Mouse (Mus musculus): ENCODE data around the gene Mogat2. TPM values are rescaled to one million over a fixed set of nuclear protein-coding genes. Genes with fewer than 3 reads are reported as not detected.
A peak's percentile ranks its signal among the peaks of the same experiment; 100 is the strongest.

Mogat2 gene
- polyA plus RNA-seq, 1 experiment from 2014 or later, result 1.1 TPM

DNA sequence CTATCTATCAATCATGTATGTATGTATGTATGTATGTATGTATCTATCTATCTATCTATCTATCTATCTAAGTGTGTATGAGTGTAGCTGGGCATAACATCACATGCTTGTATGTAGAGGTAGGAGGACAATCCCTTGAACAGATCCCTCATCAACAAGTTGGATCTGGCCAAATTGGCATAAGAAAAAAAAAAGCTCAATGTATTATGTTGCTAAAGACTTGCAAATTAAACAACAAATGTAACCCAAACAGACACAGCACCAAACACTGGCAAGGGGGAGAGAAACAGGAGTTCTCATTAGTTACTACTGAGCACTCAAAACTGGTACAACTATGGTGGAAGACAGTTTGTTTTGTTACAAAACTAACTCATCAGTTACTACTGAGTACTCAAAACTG, 26.2 kb upstream of the Mogat2 start:
- ATAC-seq (ENCODE audit: low FRiP score), result no peak
- Histone ChIP-seq H3K4me2 (no peak overlapping the region), H3K9me3 (replicated peaks) (no peaks in the 10 kb centered on the region), H3K4me3 (replicated peaks) (no peak overlapping the region), H3K4me1 (peaks cover 17% of the 10 kb centered on the region), H3K27me3 (replicated peaks) (no peaks in the 10 kb centered on the region; the same call in 1 of the 2 replicates), H3K36me3 (no peaks in the 10 kb centered on the region), H3K9ac (replicated peaks) (no peak overlapping the region), H3K27ac (replicated peaks) (no peak overlapping the region)

DNA sequence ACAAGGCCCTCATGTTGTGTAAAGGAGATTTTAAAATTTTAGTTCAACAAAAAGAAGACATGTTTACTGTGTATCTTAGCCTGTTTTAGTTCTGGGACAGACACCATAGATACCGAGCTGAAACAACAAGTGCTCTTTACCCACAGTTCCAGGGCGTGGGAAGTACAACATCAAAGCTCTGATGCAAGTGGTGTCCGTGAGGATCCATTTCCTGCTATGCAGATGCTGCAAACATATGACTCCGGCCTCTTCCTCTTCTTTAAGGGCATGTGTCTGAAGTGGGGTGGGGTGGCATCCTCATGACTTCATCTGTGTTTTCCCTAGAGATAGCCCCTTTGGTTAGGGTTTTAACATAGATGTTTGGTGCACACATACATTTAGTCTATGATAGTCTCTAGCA, 25.1 kb upstream of the Mogat2 start:
- Histone ChIP-seq H3K36me3 (no peaks in the 10 kb centered on the region), H3K9me3 (replicated peaks) (no peaks in the 10 kb centered on the region), H3K27me3 (replicated peaks) (no peaks in the 10 kb centered on the region; the same call in 1 of the 2 replicates), H3K27ac (replicated peaks) (no peak overlapping the region), H3K4me1 (peaks cover 9% of the 10 kb centered on the region), H3K4me2 (no peak overlapping the region), H3K9ac (replicated peaks) (no peak overlapping the region), H3K4me3 (replicated peaks) (no peak overlapping the region)
- ATAC-seq (ENCODE audit: low FRiP score), result no peak
- 70% methylated on average over 4 of the region's 4 CpGs for WGBS

DNA sequence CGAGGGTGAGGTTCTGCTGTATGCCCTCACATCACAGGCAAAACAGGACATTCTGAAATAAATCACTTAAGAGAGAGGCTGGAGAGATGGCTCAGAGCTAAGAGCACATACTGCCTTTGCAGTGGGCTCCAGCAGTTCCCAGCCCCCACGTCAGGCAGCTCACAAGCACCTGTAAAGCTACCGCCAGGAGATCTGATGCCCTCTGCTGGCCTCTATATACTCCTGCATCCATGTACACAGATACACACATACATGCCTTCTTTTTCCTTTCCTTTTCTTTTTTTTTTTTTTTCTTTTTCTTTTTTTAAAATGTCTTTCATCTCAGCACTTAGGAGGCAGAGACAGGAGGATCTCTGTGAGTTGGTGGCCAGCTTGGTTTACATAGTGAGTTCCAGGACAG, 23.5 kb upstream of the Mogat2 start:
- Histone ChIP-seq H3K4me2 (no peak overlapping the region), H3K27ac (replicated peaks) (no peak overlapping the region), H3K27me3 (replicated peaks) (no peaks in the 10 kb centered on the region; the same call in 1 of the 2 replicates), H3K4me1 (peaks cover 6% of the 10 kb centered on the region), H3K4me3 (replicated peaks) (no peak overlapping the region), H3K36me3 (no peaks in the 10 kb centered on the region), H3K9me3 (replicated peaks) (no peaks in the 10 kb centered on the region), H3K9ac (replicated peaks) (no peak overlapping the region)
- no peak for ATAC-seq (ENCODE audit: low FRiP score)
- 51% methylated on average over 3 of the region's 3 CpGs for WGBS

DNA sequence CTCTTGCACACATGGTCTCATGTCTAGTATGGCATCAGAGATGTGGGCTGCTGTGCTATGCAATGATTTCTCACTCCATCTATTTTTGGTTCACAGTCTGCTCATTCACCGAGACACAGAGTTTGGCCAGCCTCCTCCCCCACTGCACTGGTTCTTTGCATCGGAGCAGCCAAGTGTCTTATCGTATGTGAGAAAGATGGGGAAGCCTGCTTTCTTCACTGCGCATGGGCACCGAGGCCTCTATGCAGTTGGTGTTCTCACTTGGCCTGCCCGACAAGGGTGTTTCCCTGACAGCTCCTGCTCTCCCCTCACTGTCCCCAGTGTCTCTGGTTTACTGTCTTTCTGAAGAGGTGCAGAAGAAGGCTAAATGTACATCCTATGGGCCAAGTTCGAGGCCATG, 16.6 kb upstream of the Mogat2 start:
- Histone ChIP-seq H3K27me3 (replicated peaks) (0 out of 2 replicates have a peak, but pooled peaks cover 3% of the 10 kb centered on the region), H3K27ac (replicated peaks) (no peak overlapping the region), H3K36me3 (no peaks in the 10 kb centered on the region), H3K4me2 (no peak overlapping the region), H3K4me3 (replicated peaks) (no peak overlapping the region), H3K9me3 (replicated peaks) (no peaks in the 10 kb centered on the region), H3K4me1 (no peaks in the 10 kb centered on the region), H3K9ac (replicated peaks) (no peak overlapping the region)
- ATAC-seq (ENCODE audit: low FRiP score), result no peak
- WGBS, result 90% methylated on average over 7 of the region's 7 CpGs

DNA sequence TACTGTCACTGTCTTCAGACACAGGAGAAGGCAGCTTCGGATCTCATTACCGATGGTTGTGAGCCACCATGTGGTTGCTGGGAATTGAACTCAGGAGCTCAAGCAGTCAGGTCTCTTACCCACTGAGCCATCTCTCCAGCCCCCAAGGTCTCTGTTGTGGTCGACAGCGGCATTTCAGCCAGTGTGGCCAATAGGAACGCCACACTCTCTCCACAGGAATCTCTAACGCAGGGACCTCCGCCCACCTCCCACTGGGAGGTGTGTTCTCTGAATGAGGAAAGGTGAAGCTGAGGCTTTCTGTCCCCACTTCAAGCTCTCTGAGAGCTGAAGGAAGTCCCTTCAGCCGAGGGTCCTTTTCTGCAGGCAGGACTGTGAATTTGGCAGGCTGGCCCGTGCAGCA, 12.0 kb upstream of the Mogat2 start:
- H3K27ac ChIP-seq (replicated peaks), result no peak overlapping the region
- no peaks in the 10 kb centered on the region for H3K36me3 ChIP-seq
- peaks cover 9% of the 10 kb centered on the region for H3K4me1 ChIP-seq
- H3K4me2 ChIP-seq, result no peak overlapping the region
- H3K4me3 ChIP-seq (replicated peaks), result no peak overlapping the region
- H3K9me3 ChIP-seq (replicated peaks), result no peaks in the 10 kb centered on the region
- WGBS, result 47% methylated on average over 9 of the region's 9 CpGs
- H3K27me3 ChIP-seq (replicated peaks), result peaks cover 12% of the 10 kb centered on the region
- ATAC-seq (ENCODE audit: low FRiP score), result no peak
- H3K9ac ChIP-seq (replicated peaks), result no peak overlapping the region

DNA sequence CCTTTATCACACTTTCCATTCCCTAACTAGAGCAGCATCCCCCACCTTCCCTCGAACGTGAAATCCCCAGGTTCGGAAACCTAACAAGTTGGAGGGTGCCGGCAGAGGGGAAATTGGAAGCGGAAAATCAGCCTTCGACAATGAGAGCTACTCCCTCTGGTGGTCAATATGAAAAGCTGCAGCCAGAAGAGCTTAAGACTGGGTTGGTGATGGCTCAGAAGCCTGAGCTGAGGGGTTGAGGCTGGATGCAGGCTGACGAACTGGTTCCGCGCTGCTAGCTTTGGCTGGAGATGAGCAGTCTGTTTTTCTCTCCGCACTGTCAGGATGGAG, 11.1 kb upstream of the Mogat2 start:
- WGBS, result under 1% methylated on average over 10 of the region's 10 CpGs
- peak; percentile 80 for ATAC-seq (ENCODE audit: low FRiP score)
- Histone ChIP-seq H3K9me3 (replicated peaks) (no peaks in the 10 kb centered on the region), H3K9ac (replicated peaks) (0 out of 2 replicates have a peak overlapping the region, but pooled peaks have one; percentile 38), H3K27ac (replicated peaks) (no peak overlapping the region), H3K4me1 (peaks cover 9% of the 10 kb centered on the region), H3K36me3 (no peaks in the 10 kb centered on the region), H3K27me3 (replicated peaks) (peaks cover 12% of the 10 kb centered on the region), H3K4me2 (peak overlapping the region; percentile 77), H3K4me3 (replicated peaks) (peak overlapping the region; percentile 43)

DNA sequence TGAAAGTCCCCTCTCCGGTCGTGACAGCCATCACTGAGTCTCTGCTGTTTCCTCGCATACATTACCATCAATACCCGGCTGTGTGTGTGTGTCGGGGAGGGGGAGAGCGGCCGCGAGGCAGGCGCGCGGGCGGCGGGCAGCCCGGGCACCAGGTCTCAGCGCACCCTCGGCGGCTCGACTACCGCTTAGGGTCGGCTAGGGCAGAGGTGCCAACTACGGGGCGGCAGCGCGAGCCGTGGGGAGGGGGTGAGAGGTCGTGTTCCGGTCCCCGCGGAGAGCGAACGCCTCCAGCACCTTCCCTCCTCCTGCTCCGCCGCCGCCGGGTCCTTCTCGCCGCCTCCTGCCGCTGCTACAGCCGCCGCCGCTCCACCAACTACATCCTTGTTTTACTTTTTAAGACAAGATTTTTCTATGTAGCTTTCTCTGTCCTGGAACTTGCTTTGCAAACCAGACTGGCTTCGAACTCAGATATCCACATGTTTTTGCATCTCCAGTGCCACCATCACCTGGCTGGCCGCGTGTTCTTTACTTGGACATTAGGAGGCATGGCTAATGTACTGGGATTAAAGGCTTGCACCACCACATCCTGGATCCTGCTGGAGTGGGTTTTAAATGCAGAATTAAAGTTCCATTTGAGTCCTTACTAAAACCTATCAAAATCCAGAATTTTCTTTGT, 10.6 kb upstream of the Mogat2 start:
- H3K9me3 ChIP-seq (replicated peaks), result no peaks in the 10 kb centered on the region
- H3K4me1 ChIP-seq, result peaks cover 9% of the 10 kb centered on the region
- peak; percentile 48 for ATAC-seq (ENCODE audit: low FRiP score)
- H3K36me3 ChIP-seq, result no peaks in the 10 kb centered on the region
- under 1% methylated on average over 36 of the region's 44 CpGs for WGBS
- peak overlapping the region; percentile 38 for H3K9ac ChIP-seq (replicated peaks)
- H3K4me2 ChIP-seq, result peak overlapping the region; percentile 77
- H3K4me3 ChIP-seq (replicated peaks), result peak overlapping the region; percentile 43
- no peak overlapping the region for H3K27ac ChIP-seq (replicated peaks)
- H3K27me3 ChIP-seq (replicated peaks), result peaks cover 12% of the 10 kb centered on the region

DNA sequence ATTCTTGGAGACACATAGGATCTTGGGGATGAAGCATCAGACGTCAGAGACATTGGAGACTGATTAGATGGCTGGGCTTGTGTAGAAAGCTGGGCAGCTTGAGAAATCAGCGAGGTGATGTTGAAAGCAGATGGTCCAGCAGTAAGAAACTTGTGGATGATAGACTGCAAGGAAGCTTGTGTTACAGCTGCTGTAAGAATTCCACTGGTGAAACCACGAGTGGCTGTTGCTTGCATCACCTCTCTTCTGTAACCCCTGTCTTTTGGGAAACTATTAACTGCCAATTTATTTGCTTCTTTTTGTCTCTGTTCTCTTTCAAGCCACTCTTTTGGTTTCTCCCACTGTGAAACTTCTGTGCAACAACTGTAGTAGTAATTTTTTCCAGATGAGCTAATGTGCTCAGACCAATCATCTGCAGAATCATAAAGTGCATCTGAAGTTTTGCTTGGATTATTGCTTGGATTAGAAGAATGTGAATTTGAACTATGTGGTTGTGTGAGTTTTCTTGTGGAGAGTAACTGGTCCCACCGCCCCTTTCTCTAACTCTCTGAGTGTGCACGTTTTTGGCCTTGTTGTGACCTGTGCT, 9.8 kb upstream of the Mogat2 start:
- Histone ChIP-seq H3K27ac (replicated peaks) (no peak overlapping the region), H3K9ac (replicated peaks) (no peak overlapping the region), H3K4me3 (replicated peaks) (no peak overlapping the region), H3K27me3 (replicated peaks) (peaks cover 12% of the 10 kb centered on the region), H3K36me3 (no peaks in the 10 kb centered on the region), H3K4me2 (peak overlapping the region; percentile 77; the same call in 1 of the 2 replicates), H3K4me1 (peaks cover 9% of the 10 kb centered on the region), H3K9me3 (replicated peaks) (no peaks in the 10 kb centered on the region)
- ATAC-seq (ENCODE audit: low FRiP score), result no peak
- WGBS, result 47% methylated on average over 5 of the region's 5 CpGs

DNA sequence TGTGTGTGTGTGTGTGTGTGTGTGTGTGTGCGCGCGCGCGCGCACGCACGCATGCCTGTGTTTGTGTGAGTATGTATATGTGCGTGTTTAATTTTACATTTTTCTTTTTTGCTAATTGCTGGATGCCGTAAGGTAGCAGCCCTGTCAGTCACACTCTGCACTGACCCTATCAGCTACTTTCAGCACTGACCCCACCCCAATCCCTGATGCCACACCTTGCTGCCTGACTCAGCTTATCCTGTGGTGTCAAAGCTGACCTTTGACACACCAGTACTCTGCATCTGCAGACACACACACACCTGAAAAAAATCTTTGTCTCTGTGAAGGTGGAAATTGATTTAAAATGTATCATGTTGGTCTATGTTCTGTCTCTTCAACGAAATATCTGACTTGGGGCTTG, 3.7 kb upstream of the Mogat2 start:
- H3K36me3 ChIP-seq, result no peaks in the 10 kb centered on the region
- peaks cover 14% of the 10 kb centered on the region for H3K4me1 ChIP-seq
- H3K9ac ChIP-seq (replicated peaks), result no peak overlapping the region
- 94% methylated on average over 11 of the region's 11 CpGs for WGBS
- H3K4me3 ChIP-seq (replicated peaks), result no peak overlapping the region
- H3K9me3 ChIP-seq (replicated peaks), result no peaks in the 10 kb centered on the region
- no peak overlapping the region for H3K4me2 ChIP-seq
- no peak overlapping the region for H3K27ac ChIP-seq (replicated peaks)
- ATAC-seq (ENCODE audit: low FRiP score), result no peak
- H3K27me3 ChIP-seq (replicated peaks), result peaks cover 20% of the 10 kb centered on the region

DNA sequence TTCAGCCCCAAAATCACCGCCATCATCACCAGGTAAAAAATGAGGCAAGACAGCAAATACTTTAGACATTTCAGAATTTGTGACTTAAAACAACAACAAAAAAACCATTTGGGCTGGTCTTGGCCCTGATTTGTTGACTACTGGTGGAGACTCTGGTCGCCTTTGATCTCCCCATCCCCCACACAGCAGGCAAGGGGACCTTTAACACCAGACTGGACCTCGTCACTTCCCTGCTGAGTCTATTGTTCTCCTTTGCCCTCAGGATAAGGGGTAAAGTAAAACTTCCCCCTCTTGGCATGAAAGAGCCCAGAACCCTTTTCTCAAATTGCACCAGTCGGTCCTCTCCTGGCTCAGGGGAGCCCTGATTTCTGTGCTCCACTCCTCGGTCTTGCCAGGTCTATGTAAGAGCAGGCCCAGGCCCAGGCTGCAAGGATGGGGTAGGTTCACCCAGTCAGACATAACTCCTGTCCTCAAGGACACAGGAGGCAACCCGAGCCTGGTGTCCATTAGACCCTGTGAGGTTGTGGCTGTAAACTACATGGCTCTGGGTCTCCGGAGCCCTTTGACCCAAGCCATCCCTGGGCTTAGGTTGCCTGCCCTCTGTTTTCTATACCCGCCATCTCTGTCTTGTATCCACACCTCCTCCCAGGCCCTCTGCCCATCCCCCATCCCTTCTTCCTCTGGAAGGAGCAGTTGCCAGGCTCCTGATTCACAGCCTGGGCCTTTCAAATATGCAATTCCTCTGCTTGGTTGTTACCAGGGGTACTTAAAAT, 1.3 kb downstream of the Mogat2 start:
- Histone ChIP-seq H3K9ac (replicated peaks) (no peak overlapping the region), H3K9me3 (replicated peaks) (no peaks in the 10 kb centered on the region), H3K4me1 (peaks cover 16% of the 10 kb centered on the region), H3K27ac (replicated peaks) (no peak overlapping the region), H3K4me2 (no peak overlapping the region), H3K27me3 (replicated peaks) (peaks cover 20% of the 10 kb centered on the region), H3K4me3 (replicated peaks) (no peak overlapping the region), H3K36me3 (no peaks in the 10 kb centered on the region)
- 20% methylated on average over 8 of the region's 8 CpGs for WGBS
- ATAC-seq (ENCODE audit: low FRiP score), result no peak

DNA sequence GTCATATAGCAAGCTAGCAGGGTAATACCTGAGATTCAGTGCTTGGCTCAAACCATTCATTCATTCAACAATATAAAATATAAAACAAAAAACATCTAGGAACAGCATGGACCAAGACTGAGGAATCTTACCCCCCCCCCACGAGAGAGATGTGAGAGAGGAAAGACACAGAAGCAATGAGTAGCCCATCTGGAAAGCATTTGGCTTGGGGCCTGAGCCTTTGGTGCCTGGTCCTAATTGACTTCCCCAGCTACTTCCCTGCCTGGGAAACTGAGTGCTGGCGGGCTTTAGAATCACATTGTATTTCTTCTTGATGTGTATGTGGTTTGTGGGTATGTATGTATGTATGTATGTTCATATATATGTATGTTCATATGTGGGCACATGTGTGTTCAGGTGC, 2.8 kb downstream of the Mogat2 start:
- no peak overlapping the region for H3K9ac ChIP-seq (replicated peaks)
- peaks cover 20% of the 10 kb centered on the region for H3K27me3 ChIP-seq (replicated peaks)
- no peak overlapping the region for H3K4me2 ChIP-seq
- peaks cover 16% of the 10 kb centered on the region for H3K4me1 ChIP-seq
- no peaks in the 10 kb centered on the region for H3K9me3 ChIP-seq (replicated peaks)
- H3K27ac ChIP-seq (replicated peaks), result no peak overlapping the region
- no peak for ATAC-seq (ENCODE audit: low FRiP score)
- H3K4me3 ChIP-seq (replicated peaks), result no peak overlapping the region
- no peaks in the 10 kb centered on the region for H3K36me3 ChIP-seq
- 76% methylated on average over 2 of the region's 2 CpGs for WGBS

DNA sequence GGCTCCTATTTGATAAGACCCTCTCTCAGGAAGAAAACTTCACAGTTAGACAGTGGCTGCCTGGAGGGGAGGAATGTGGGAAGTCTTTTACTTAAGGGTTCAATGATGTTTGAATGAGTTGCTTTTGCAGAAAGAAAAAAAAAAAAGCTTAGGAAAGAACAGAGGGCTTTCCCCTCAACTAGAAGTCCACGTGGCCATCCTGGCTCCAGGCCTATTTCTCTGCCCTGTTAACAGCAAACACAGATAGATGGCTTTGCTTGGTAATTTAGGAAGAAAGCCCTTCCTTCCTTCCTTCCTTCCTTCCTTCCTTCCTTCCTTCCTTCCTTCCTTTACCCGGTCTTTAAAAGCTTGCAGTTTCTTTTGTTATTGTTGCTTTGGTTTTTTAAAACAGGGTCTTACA, 3.5 kb downstream of the Mogat2 start:
- H3K36me3 ChIP-seq, result no peaks in the 10 kb centered on the region
- WGBS, result 41% methylated on average over 2 of the region's 2 CpGs
- peaks cover 20% of the 10 kb centered on the region for H3K27me3 ChIP-seq (replicated peaks)
- H3K4me3 ChIP-seq (replicated peaks), result no peak overlapping the region
- ATAC-seq (ENCODE audit: low FRiP score), result no peak
- no peak overlapping the region for H3K27ac ChIP-seq (replicated peaks)
- no peaks in the 10 kb centered on the region for H3K9me3 ChIP-seq (replicated peaks)
- H3K9ac ChIP-seq (replicated peaks), result no peak overlapping the region
- H3K4me1 ChIP-seq, result peaks cover 16% of the 10 kb centered on the region
- H3K4me2 ChIP-seq, result no peak overlapping the region
